Mouse (Mus musculus) naive thymus-derived CD4-positive, alpha-beta T cell, adult 2 months (primary cell): ENCODE results near the gene Clec1b.

Experiments used
- DNase-seq: peaks from one replicate; pipeline ENCODE4 v3.0.0-alpha.2; 2011; ENCODE audit warnings: low read depth

Clec1b gene

GRCm38 (mm10) chr6:129408562-129408961, 11.5 kb downstream of the Clec1b start, which contains the start of gene Clec9a:
TSS of gene Clec9a (plus strand) at chr6:129408862.
- no peak for DNase-seq

DNA sequence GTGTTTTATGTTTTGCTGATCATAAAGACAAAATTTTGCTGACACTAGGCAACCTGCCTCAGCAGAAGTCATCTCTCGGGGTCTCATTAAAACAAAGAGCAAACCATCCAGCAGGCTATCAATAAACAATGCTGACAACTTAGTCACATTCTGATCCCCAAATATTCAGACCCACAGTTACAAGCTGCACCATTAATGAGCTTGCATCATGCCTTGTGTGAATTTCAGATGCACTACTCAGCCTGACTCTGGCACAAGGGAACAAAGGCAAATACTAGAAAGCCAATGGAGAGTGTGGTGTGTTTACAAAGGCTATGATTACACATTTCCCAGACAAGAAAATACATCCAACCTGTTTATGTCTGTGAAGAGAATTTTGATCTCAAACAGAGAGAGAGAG, 17.1 kb downstream of the Clec1b start:
- no peak for DNase-seq

- no peak for DNase-seq
These were observed 25.2 kb downstream of the Clec1b start for GRCm38 (mm10) chr6:129422311-129422710.

DNA sequence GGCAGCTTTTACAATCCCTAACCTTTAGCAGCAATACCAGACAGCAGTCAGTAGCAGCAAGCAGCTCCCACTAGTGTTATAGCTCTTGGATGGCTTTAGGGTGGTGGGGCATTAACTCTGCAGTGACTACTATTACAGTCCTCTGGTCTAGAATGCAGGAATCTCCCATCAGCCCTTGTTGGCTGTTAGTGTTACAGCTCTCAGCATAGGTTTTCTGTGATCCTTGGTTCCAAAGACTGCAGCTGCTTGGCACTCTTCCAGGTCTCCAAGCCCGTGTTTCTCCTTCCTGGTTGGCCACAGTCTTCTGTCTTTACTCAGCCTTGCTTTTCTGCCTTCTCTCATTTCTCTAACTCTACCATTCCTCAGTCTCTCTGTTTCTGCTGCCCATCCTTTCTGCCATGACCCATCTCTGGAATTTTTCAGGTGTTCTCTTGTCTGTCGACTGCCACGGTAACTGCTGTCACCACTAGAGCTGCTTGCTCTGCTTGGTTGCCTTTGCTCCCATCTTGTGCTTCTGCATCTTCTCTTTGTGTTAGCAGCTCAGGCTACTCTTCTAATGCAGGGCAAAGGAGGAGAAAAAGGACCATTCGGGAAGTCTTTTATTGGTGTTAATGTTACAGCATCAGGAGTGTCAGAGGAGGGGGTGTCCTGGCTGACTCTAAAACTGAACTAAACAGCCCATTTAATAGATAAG, 26.1 kb downstream of the Clec1b start:
- no peak for DNase-seq

- peak; percentile 71 for DNase-seq
These were observed 26.6 kb downstream of the Clec1b start for GRCm38 (mm10) chr6:129423734-129424072.

DNA sequence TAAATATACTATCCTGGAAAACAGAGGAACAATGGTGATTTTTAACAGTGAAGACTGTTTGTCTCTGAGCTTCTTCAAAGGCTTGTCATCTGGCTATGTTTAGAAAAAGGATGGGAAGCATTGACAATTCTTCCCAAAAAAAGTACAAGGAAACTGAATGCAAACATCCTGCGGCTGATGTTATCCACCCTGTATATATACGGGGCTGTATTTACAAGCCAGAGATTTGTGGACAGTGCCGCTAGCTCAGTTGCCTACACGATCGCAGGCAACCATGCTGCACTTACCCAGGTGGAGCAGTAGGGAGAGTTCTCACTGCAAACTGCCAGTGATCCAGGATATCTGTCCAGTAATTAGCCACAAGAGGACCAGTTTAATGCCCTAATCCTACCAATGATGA, 28.1 kb downstream of the Clec1b start:
- no peak for DNase-seq

DNA sequence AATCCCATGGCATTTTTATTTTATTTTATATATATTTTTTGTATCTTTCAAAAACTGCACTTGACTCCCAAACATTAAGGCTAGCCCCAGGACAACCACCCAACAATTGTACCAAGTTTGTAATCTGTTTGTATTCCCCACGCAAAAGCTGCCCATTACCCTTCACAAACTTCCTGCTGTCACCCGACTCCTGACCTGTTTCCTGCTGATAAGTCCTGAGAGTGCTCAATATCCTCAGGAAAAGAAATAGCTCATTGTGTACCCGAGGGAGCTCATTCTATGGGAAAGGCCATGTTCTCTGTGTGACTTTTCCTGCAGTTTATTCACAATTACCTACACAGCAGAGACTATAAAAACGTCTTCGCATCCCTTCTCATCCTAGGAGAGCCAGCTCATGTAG, 28.7 kb downstream of the Clec1b start:
- DNase-seq, result no peak

DNA sequence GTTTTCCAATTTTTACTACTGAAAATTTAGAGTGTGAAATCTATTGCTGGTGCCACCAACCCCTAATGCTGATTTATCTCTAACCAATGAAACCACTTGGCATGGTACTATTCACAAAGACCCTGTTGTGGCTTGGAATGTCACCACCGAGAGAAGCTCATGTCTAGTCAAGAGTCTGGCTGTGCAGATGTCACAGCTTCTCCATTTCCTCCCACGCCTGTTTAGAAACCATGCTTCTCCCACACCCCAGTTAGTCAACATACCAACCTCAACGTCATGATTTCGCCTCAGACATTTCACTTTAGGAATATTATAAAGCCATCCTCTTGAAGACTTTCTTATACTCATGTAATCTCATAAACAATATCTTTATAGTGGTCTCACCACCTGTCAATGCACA, 30.2 kb downstream of the Clec1b start:
- DNase-seq, result no peak

DNA sequence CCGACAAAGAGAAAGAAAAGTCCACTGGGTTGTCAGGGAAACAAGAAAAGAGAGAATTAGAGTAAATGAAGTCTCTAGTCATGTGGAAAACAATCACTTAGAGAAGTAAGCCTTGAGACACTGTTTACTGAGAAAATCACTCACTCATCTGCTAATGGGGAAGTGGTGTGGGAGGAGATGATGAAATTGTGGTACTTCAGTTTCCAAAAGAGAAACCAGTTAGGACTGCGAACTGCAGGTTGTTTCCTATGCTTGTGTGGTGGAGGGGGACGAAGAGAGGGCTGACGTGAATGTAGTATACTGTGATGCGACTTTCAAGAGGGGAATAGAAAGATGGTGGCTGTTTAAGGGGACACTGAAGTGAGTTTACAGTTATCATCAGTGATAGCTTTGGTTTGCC, 37.1 kb downstream of the Clec1b start:
- peak; percentile 9 for DNase-seq

DNA sequence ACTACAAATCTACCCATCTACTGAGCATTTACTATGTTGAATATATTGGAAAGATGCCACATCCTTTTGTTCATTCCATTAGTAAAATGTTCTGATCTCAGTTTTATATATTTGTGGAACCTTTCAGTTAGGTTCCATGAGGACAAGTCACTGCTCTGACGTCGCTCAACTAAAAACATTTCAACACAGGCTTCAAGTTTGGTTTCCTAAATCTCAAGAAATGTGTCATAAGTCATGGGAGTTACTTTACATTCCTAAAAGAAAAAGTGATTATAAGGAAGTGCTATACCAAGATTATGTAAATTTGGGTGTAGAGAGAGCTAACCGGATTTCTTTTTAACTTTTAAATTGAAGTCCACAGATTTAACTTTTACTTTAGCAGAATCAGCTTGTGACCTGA, 38.9 kb downstream of the Clec1b start:
- DNase-seq, result no peak

DNA sequence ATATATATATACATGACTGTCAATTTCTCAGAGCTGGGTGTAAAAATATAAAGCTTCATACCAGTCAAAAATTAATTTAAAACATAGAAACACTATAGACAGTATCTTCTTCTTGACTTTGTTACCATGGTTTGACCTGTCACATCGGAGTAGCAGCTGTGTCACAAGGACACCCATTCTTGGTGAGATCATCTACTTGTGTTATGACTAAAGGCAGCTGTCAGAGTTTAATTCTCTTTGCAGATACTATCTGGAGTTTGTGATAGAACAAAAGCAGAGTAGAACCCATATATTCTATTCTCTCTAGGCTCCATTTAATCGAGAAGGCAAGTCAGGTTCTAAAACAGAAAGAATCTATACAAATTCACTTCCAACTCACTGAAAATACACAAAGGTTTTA, 40.9 kb downstream of the Clec1b start:
- no peak for DNase-seq

- DNase-seq, result no peak
These were observed 52.6 kb downstream of the Clec1b start for GRCm38 (mm10) chr6:129449743-129450142.

DNA sequence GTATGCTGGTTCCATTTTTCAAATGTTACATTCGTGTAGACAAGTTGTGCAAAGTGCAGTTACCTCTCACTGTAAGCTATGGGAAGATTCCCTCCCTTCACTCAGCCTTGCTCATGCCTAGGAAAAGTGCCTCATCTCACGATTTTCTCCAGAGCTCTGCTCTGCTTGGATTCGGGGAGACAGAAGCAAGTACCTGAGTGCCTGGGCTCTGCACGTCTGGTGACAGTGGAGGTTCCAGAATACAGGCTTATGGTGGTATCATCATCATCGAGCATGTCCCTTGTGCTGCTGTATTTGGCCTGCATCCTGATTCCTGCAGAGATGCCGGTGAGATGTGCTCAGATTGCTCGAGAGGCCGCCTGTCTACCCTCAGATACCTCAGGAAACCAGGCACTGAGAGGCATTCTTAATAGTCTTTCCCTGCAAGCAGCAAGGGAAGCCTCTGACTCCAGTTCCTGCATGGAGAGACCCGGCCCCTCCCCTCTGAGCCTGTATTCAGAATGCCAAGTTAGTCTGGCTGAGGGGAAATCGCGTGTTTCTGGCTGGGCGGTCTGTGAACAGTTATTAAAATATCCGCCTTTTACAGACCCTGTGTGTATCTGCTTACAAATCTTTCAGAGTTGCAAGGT, 54.4 kb downstream of the Clec1b start, which contains the start of gene Clec1a:
TSS of gene Clec1a (minus strand) at position 590 of the 629 bp plus-strand sequence.
- no peak for DNase-seq
